Mouse (Mus musculus): ENCODE results near the gene I830077J02Rik.
"Not testable (repeated sequence)": the region's sequence is repeated elsewhere in the genome, so short reads cannot be mapped to it uniquely, and the experiment has no call there.

The I830077J02Rik gene

GRCm38 (mm10) chr3:105932240-105933071, at the start of gene I830077J02Rik:
I830077J02Rik (minus strand) TSS chr3:105932664.
- DNase-seq, result no peak

DNA sequence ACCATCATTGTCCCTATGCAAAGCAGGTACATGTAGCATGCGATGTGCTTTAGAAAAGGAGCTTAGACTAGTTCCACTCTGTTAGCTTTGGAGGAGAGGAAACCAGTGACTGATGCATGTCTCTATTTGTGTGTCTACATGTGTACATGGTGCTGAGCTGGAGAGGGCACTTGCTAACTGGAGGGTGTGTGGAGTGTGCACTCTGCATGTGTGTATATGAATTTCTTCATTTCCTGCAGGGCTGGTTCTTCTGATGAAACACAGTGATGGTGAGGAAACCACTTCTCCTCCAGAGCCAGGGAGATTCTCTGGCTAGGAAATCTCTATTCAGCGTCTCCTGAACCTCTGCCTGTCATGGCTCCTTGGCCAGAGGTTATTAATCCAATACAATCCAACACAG, 41.7 kb upstream of the I830077J02Rik start:
- DNase-seq, result no peak

DNA sequence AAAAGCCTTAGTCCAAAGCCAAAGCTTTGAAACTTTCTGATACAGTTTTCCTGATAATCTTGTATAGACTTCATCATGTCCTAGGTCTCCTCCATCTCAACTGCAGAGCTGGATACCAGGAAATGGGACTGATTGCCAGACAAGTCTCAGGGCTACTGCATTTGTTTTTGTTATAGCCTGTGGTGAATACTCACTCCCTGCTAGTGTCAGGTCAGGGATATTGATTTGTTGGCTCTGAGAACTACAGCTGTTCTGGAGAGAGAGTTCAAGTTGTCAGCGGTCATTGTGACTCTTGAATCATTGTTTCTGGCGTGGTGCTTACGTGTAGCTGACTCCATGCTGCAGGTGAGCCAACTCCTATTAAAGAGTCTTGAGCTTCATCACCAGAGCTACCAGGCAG, 40.9 kb upstream of the I830077J02Rik start, which contains the start of gene Ovgp1:
Ovgp1 (plus strand) TSS at position 301 of the 400 bp plus-strand sequence.
- DNase-seq, result no peak

DNA sequence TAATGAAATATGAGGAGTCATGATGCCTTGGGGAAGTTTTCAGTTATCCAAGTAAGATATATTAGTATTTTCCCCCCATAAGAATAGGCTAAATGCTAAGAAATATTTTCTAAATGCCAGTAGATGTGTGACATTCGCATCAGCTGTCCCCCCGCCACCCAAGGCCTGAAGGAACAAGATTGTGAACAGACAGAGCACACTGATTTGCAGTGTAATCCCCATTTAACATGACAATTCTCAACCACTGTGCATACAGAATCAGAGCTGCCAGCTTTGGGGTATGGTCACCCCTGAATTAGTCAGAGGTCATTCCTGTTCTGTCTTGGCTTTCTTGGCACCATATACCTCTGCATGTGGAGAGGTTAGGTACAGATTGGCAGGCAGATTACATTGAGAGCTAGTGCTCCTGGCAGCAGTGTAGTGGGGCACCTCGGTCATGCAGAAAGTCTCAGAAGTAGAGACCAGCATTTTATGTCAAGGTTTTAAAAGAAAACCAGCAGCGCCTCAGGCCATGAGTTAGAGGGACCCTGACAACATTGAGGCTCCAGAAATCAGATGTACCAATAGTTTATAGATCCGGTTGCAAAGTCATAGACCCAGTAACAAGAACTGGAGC, 39.5 kb upstream of the I830077J02Rik start:
- DNase-seq, result no peak

GRCm38 (mm10) chr3:105960700-105961099, 28.2 kb upstream of the I830077J02Rik start:
- no peak for DNase-seq

DNA sequence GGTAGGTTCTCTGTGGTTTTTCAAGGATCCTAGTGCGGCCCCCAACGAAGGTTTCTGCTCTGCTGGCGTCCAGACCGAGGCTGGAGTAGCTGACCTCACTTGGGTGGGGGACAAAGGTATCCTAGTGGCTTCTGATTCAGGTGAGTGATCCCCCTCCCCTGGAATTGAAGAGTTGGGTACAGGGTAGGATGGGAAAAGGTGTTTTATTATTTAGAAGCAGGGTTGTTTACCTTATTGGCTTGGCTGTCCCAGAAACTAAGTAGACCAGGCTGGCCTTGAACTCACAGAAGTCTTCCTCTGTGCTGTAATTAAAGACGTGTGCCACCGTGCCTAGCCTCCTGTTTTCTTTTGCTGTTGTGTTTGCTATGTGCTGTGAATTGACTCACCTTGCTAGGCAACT, 27.5 kb upstream of the I830077J02Rik start, which contains the start of gene Atp5f1:
Atp5f1 (minus strand) TSS at position 101 of the 400 bp plus-strand sequence.
- DNase-seq, result no peak

DNA sequence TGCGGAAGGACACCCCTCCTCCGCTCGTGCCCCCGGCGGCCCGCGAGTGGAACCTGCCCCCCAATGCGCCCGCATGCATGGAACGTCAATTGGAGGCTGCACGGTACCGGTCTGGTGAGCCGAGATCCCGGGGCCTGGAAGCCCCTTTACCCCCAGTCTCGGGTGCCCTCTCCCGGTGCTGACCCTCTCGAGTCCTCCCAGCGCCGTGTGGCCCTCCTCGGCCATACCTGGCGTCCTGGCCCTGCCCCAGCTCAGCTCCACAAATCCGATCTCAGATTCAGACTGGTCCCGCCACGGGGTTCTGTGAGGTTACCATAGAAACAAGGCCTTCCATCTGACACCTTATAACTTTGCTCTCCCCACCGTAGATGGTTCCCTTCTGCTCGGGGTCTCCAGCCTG, 27.1 kb upstream of the I830077J02Rik start:
- no peak for DNase-seq

DNA sequence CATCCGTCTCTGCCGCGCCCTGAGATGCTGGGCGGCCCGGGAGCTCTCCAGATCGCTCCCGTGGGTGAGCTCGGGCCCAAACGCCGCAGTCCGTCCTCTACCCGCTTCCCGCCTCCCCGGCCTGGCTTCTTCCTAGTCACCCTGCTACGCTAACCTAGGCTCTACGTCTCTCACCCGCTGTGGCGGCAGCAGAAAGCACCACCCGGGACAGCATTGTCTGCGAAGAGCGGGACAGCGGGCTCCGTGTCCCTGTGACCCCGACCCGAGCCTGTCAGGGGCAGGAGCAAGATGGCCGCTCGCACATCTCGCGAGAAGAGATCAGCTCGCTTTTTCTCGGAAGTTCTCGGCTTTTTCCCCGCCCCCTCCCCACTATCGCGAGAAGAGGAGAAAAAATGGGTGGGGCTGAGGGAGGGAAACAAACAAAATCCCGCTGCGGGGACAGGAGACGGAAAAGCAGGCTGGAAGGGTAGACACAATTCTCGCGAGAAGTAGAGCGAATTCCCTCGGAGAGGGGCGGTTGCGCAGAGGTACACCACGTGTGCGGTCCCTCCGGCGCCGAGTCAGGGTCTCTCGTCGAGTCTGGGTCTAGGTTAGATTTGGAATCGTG, 26.6 kb upstream of the I830077J02Rik start, which contains the start of gene Wdr77:
Wdr77 (plus strand) TSS at position 396 of the 607 bp plus-strand sequence.
- DNase-seq, result peak; percentile 93

DNA sequence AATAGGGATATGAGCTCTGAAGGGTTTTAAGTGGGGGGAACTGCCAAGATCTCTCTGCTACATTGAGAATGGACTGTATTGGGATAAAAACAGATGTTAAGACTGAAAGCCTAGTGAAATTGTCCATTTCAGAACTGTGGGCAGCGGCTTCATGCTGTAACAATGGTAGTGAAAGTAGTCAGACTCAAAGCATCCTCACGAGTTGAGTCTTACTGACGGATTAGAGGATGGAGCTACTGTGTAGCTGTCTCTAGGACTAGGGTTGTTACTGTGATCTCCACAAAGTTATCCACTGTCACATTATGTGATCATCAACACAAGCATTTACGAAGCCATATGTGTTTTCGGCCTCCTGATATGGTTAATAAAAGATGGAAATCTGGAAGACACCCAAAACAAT, 25.7 kb upstream of the I830077J02Rik start:
- no peak for DNase-seq

- no peak for DNase-seq
Observed at GRCm38 (mm10) chr3:105957235-105957634, 24.8 kb upstream of the I830077J02Rik start.

- DNase-seq, result no peak
Observed at GRCm38 (mm10) chr3:105951348-105951747, 18.9 kb upstream of the I830077J02Rik start.

DNA sequence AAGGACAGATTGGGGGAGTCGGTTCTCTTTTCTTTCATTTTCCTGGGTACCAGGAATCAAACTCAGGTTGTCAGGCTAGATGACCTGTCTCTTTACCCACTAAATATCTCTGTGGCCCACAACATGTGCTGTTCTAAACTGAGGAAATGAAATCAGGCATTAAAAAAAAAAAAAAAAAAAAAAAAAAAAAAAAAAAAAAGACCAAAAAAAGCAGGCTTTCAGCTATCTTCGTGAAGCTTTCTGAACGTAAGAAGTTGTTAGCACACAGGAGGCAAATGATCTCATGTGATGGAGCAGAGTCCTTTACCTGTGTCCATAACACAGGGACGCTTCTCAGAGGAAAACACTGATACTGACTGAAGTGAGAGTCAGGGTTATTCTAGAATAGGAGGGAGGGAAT, 3.6 kb upstream of the I830077J02Rik start:
- DNase-seq, result no peak

DNA sequence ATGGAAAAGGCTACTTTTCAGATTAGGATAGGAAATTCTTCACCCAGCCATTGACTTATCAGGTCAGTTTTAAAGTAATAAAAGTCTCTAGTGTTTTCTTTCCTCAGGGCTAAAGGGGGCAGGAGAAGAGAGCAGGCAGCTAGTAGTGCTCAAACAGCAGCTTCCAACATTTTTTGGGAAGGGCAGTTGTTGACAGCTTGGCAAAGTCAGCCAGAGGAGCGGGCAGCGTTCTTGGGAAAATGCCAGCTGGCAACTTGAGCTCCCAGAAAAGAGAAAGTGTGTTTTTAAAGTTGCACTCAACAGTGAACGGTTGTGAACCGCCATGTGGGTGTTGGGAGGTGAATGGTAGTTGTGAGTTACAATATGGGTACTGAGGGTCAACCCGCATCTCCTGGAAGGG, 2.6 kb upstream of the I830077J02Rik start:
- DNase-seq, result no peak

DNA sequence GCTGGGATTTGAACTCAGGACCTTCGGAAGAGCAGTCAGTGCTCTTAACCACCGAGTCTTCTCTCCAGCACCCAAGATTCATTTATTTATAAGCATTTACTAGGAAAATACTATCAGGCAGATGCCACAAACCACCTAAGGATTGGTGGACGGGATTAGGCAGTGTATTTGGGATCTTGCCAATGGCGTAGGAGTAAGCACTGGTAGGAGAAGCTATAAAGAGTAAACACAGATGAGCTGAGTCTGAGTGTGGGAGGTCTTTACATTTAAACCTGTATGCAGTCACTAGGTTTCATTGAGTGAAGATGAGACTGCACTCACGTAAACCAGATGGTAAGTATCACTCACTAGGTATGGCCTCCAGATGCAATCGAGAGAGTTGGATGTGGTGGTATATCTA, 1.5 kb upstream of the I830077J02Rik start:
- DNase-seq, result no peak

DNA sequence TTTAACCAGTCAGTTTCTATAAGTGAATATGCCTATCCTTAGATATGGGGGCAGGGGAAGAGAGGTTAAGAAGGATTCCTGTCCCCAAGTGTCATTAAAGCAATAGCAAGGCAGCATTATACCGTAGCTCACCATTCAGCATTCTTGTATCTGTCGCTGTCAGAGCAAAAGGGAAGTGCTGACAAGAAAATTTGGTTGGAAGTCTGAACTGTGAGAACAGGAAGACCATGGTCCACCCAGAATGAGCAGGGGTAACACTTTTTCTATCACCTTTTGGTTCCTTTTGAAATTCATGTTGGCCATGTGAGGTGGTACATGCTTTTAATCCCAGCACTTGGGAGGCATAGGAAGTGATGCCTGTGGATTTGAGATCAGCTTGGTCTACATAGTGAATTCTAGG, 1.4 kb downstream of the I830077J02Rik start:
- DNase-seq, result no peak

GRCm38 (mm10) chr3:105929821-105930220, 2.6 kb downstream of the I830077J02Rik start:
- no peak for DNase-seq

DNA sequence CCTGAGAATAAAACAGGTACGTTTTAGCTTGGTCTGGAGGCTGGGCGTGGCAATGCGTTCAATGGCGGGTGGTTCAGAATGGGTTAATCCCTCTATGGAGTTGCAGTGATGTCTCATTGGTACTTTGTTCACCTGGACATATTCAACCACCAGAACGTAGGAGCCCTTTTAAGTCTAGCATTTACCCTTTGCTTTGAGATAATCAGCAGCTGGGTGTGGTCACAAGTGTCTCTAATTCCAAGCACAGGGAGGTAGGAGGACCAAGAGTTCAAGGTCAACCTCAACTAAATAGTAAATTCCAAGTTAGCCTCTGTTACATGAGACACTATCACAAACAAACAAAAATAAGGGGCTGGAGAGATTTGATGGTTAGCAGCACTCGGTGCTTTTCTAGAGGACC, 3.7 kb downstream of the I830077J02Rik start:
- DNase-seq, result no peak

DNA sequence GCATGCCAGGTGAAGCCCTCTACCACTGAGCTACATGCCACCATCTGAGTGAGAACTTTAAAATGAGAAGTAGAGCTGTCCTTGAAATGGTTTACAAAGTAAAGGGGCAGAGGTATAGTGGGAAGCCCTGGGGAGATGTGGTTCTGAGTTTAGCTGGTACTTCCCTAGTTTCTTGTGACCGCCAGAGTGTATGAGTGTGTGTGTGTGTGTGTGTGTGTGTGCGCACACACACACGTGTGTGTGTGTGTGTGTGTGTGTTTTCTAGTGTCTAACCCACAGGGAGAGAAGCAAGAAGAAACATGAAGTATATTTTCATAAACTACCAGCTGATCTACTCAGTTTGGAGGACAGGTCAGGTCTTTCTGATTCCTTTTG, 4.3 kb downstream of the I830077J02Rik start:
- DNase-seq, result no peak

DNA sequence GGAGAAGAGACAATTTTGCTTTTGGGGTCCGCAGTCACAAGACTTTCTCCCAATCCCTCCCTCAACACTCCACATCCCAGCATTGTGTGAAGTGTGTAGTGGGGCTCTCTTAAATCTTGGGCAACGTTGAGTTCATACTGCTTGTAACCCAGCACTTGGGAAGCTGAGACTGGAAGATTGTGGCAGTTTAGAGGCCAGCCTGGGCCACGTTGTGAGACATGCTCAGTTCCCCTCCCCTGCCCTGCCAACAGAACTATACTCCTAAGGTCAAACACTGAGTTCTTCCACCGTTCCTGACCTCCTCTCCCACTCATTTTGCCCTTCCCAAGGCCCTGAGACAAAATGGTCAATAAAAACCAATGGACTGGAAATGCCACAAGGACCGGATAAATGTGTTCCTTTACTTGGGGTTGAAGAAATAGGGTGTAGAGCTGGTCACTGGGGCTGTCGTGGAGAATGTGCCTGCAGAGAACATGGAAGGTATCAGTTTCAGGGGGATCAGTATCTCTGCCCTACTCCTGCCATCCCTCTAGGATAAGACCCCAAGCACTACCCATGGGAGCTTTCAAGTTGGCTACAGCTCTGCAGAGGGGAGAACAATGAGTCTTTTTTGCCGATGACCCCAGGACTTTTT, 4.8 kb downstream of the I830077J02Rik start:
- DNase-seq, result no peak

DNA sequence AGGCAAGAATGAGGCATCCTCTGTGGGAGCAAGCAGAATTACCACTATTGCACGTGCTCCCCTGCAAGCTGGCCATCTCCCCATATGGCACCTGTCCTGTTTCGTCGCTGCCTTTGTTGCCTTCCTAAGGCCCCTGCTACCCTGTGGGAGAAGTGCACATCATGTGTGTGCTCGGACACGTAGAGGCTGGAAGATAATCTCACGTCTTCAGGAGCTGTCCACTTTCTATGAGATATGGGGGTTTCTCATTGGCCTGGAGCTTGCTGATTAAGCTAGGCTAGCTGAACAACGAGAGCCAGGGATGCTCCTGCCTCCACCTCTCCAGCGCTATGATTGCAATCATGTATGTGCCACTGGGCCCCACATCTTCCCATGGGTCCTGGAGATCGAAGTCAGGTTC, 7.8 kb downstream of the I830077J02Rik start:
- no peak for DNase-seq

- no peak for DNase-seq
Observed at GRCm38 (mm10) chr3:105921959-105922358, 10.5 kb downstream of the I830077J02Rik start.

DNA sequence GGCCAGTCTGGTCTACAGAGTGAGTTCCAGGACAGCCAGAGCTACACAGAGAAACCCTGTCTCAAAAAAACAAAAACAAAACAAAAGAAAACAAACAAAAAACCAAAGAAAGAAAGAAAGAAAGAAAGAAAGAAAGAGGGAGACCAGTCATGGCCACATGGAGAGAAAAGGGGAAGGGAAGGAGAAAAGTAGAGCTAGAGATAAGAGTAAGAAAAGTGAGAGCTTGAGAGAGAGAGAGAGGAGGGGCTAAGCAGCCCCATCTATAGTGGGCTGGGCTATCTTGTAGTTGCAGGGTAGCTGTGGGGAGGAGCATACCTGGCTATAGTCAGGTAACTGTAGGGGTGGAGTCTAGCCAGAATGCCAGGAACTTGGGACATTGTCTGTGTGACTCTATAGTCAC, 11.7 kb downstream of the I830077J02Rik start:
- not testable (repeated sequence) for DNase-seq

- no peak for DNase-seq
Observed at GRCm38 (mm10) chr3:105918355-105918745, 14.1 kb downstream of the I830077J02Rik start.
